Mouse (Mus musculus): Measurements from ENCODE around the gene Srrd. TPM values are rescaled to one million over a fixed set of nuclear protein-coding genes. Genes with fewer than 3 reads are reported as not detected.

Srrd gene
- total and polyA plus RNA-seq, 3 experiments, result 18.5 to 28.0 (median 21.3) TPM

GRCm38 (mm10) chr5:112317328-112317727, 25.5 kb downstream of the Srrd start:
- Histone ChIP-seq H3K9me3 (replicated peaks) (no peaks in the 10 kb centered on the region; the same call in 1 of the 2 replicates), H3K4me3 (ENCODE audit: low read depth, low read length) (no peak overlapping the region), H3K36me3 (replicated peaks) (peaks cover 52% of the 10 kb centered on the region), H3K27me3 (ENCODE audit: insufficient read depth, low read length) (no peaks in the 10 kb centered on the region), H3K4me1 (ENCODE audit: insufficient read depth, low read depth, low read length) (peaks cover 22% of the 10 kb centered on the region)
- TF ChIP-seq CTCF (IDR thresholded peaks at IDR 0.05; ENCODE audit: low read depth, low read length) (no peak), GATA2 (IDR thresholded peaks at IDR 0.05; ENCODE audit: borderline replicate concordance, low read depth, low read length) (no peak), TAL1 (conservative IDR thresholded peaks at IDR 0.05; ENCODE audit: low read depth, low read length) (no peak), POLR2AphosphoS5 (IDR thresholded peaks at IDR 0.05; ENCODE audit: insufficient replicate concordance, low read depth, low read length) (no peak), GATA1 (IDR thresholded peaks at IDR 0.05; ENCODE audit: borderline replicate concordance, low read length) (no peak)
- DNase-seq (ENCODE audit: low spot score) (no peak), ATAC-seq (ENCODE audit: extremely low read depth, insufficient number of reproducible peaks, low FRiP score, poor library complexity, severe bottlenecking) (no peak)

DNA sequence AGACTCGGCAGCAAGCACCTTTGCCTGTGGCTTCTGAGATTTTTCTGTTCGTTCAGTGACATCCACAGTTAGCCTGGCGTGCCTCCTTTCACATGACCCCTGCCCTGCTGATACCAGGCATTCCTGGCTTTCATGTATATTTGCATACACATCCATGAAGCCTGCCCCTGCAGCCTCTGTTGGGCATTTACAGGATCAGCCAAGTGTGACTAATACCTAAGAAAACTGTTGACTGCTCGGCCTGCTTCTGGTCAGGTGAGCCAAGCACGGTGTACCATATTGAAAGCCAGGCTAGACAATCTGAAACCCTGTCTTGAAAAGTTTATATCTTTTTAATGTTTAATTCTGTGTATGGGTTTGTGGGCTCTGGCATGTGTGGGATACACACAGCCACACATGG, 26.4 kb downstream of the Srrd start:
- no peak overlapping the region for H3K4me3 ChIP-seq (ENCODE audit: low read depth, low read length)
- H3K4me1 ChIP-seq (ENCODE audit: insufficient read depth, low read depth, low read length), result peaks cover 19% of the 10 kb centered on the region
- ATAC-seq (ENCODE audit: extremely low read depth, insufficient number of reproducible peaks, low FRiP score, poor library complexity, severe bottlenecking) (no peak), DNase-seq (ENCODE audit: low spot score) (no peak)
- TF ChIP-seq CTCF (IDR thresholded peaks at IDR 0.05; ENCODE audit: low read depth, low read length) (no peak), POLR2AphosphoS5 (IDR thresholded peaks at IDR 0.05; ENCODE audit: insufficient replicate concordance, low read depth, low read length) (no peak), GATA2 (IDR thresholded peaks at IDR 0.05; ENCODE audit: borderline replicate concordance, low read depth, low read length) (no peak), GATA1 (IDR thresholded peaks at IDR 0.05; ENCODE audit: borderline replicate concordance, low read length) (no peak), TAL1 (conservative IDR thresholded peaks at IDR 0.05; ENCODE audit: low read depth, low read length) (no peak)
- H3K9me3 ChIP-seq (replicated peaks), result no peaks in the 10 kb centered on the region; the same call in 1 of the 2 replicates
- H3K27me3 ChIP-seq (ENCODE audit: insufficient read depth, low read length), result no peaks in the 10 kb centered on the region
- peaks cover 61% of the 10 kb centered on the region for H3K36me3 ChIP-seq (replicated peaks)

- no peak for DNase-seq (ENCODE audit: low spot score)
- H3K27me3 ChIP-seq (ENCODE audit: insufficient read depth, low read length), result no peaks in the 10 kb centered on the region
- H3K4me1 ChIP-seq (ENCODE audit: insufficient read depth, low read depth, low read length), result peaks cover 5% of the 10 kb centered on the region; the same call in 1 of the 2 replicates
- H3K36me3 ChIP-seq (replicated peaks), result peaks cover 92% of the 10 kb centered on the region
- no peak for ATAC-seq (ENCODE audit: extremely low read depth, insufficient number of reproducible peaks, low FRiP score, poor library complexity, severe bottlenecking)
- no peak overlapping the region for H3K4me3 ChIP-seq (ENCODE audit: low read depth, low read length)
- TF ChIP-seq POLR2AphosphoS5 (IDR thresholded peaks at IDR 0.05; ENCODE audit: insufficient replicate concordance, low read depth, low read length), result no peak
- TF ChIP-seq TAL1 (conservative IDR thresholded peaks at IDR 0.05; ENCODE audit: low read depth, low read length), result no peak
- no peak for TF ChIP-seq GATA1 (IDR thresholded peaks at IDR 0.05; ENCODE audit: borderline replicate concordance, low read length)
- no peak for TF ChIP-seq GATA2 (IDR thresholded peaks at IDR 0.05; ENCODE audit: borderline replicate concordance, low read depth, low read length)
- TF ChIP-seq CTCF (IDR thresholded peaks at IDR 0.05; ENCODE audit: low read depth, low read length), result no peak
- no peaks in the 10 kb centered on the region for H3K9me3 ChIP-seq (replicated peaks)
Observed at GRCm38 (mm10) chr5:112313222-112313885, 29.5 kb downstream of the Srrd start.

DNA sequence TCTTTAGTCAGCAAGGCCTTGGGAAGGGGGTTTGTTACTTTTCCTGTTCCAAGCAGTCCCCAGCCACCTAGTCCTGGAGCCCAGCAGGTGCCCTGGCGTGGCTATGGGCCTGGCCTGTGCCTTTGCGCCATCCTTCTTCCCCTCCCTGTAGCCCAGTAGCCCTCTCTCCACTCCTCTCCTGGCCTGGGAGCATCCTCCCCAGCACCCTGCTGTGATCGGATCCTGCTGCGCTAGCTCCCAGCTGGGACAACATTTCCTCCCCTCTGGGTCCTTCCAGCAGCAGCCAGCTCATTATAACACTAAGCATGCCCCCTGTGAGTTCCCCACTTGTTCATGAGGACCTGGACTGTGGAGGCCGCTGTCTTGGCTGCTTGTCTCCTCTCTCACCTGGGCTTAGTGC, 37.0 kb downstream of the Srrd start:
- Histone ChIP-seq H3K9me3 (replicated peaks) (no peaks in the 10 kb centered on the region), H3K4me3 (ENCODE audit: low read depth, low read length) (no peak overlapping the region), H3K36me3 (replicated peaks) (peaks cover 100% of the 10 kb centered on the region), H3K4me1 (ENCODE audit: insufficient read depth, low read depth, low read length) (peaks cover 35% of the 10 kb centered on the region), H3K27me3 (ENCODE audit: insufficient read depth, low read length) (no peaks in the 10 kb centered on the region)
- DNase-seq (ENCODE audit: low spot score) (no peak), ATAC-seq (ENCODE audit: extremely low read depth, insufficient number of reproducible peaks, low FRiP score, poor library complexity, severe bottlenecking) (no peak)
- no peak for TF ChIP-seq GATA2 (IDR thresholded peaks at IDR 0.05; ENCODE audit: borderline replicate concordance, low read depth, low read length)
- TF ChIP-seq CTCF (IDR thresholded peaks at IDR 0.05; ENCODE audit: low read depth, low read length), result no peak
- TF ChIP-seq TAL1 (conservative IDR thresholded peaks at IDR 0.05; ENCODE audit: low read depth, low read length), result no peak
- TF ChIP-seq POLR2AphosphoS5 (IDR thresholded peaks at IDR 0.05; ENCODE audit: insufficient replicate concordance, low read depth, low read length), result no peak
- TF ChIP-seq GATA1 (IDR thresholded peaks at IDR 0.05; ENCODE audit: borderline replicate concordance, low read length), result no peak

DNA sequence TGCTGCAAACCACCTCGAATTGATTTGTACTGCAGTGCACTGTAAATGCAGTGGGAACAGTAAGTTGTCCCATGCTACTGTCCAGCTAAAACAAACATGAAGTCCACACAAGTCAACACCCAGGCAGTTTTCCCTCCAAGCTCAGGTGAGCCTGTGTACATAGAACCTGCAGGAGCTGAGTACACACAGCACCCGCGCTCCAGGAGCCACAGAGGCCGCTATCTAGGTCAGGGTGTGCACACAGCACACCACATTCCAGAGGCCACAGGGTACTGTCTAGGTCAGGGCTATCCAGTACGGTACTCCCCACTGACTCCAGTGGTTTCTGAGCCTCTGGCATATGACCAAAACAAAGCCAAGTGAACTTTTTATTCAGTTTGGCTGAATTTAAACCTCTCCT, 40.5 kb downstream of the Srrd start:
- H3K4me3 ChIP-seq (ENCODE audit: low read depth, low read length), result no peak overlapping the region
- no peaks in the 10 kb centered on the region for H3K27me3 ChIP-seq (ENCODE audit: insufficient read depth, low read length)
- DNase-seq (ENCODE audit: low spot score) (no peak), ATAC-seq (ENCODE audit: extremely low read depth, insufficient number of reproducible peaks, low FRiP score, poor library complexity, severe bottlenecking) (no peak)
- peaks cover 100% of the 10 kb centered on the region for H3K36me3 ChIP-seq (replicated peaks)
- peaks cover 59% of the 10 kb centered on the region for H3K4me1 ChIP-seq (ENCODE audit: insufficient read depth, low read depth, low read length)
- no peaks in the 10 kb centered on the region for H3K9me3 ChIP-seq (replicated peaks)
- TF ChIP-seq GATA2 (IDR thresholded peaks at IDR 0.05; ENCODE audit: borderline replicate concordance, low read depth, low read length) (no peak), POLR2AphosphoS5 (IDR thresholded peaks at IDR 0.05; ENCODE audit: insufficient replicate concordance, low read depth, low read length) (no peak), TAL1 (conservative IDR thresholded peaks at IDR 0.05; ENCODE audit: low read depth, low read length) (no peak), CTCF (IDR thresholded peaks at IDR 0.05; ENCODE audit: low read depth, low read length) (no peak), GATA1 (IDR thresholded peaks at IDR 0.05; ENCODE audit: borderline replicate concordance, low read length) (no peak)

DNA sequence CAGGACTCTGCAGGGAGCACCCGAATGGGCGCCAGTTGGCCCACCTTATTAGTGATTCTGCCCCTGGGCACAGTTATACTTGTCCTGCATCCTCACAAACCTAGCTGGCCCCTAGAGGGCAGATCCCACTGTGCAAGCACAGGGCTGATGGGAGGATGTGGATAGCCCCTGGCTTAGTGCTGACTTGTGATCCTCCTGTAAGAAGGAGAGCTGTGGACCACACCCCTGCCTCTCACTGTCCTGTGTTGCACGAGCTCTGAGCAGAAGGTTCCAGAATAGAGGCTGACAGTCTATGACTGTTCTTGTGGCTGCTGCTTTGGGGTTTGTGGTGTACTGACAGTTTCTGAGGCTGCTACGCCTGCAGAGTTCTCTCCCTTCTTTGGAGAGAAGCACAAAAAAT, 41.1 kb downstream of the Srrd start:
- TF ChIP-seq TAL1 (conservative IDR thresholded peaks at IDR 0.05; ENCODE audit: low read depth, low read length) (no peak), GATA1 (IDR thresholded peaks at IDR 0.05; ENCODE audit: borderline replicate concordance, low read length) (no peak), POLR2AphosphoS5 (IDR thresholded peaks at IDR 0.05; ENCODE audit: insufficient replicate concordance, low read depth, low read length) (no peak), GATA2 (IDR thresholded peaks at IDR 0.05; ENCODE audit: borderline replicate concordance, low read depth, low read length) (no peak), CTCF (IDR thresholded peaks at IDR 0.05; ENCODE audit: low read depth, low read length) (no peak)
- Histone ChIP-seq H3K36me3 (replicated peaks) (peaks cover 100% of the 10 kb centered on the region), H3K27me3 (ENCODE audit: insufficient read depth, low read length) (no peaks in the 10 kb centered on the region), H3K9me3 (replicated peaks) (no peaks in the 10 kb centered on the region), H3K4me3 (ENCODE audit: low read depth, low read length) (no peak overlapping the region), H3K4me1 (ENCODE audit: insufficient read depth, low read depth, low read length) (peaks cover 65% of the 10 kb centered on the region)
- no peak for DNase-seq (ENCODE audit: low spot score)
- ATAC-seq (ENCODE audit: extremely low read depth, insufficient number of reproducible peaks, low FRiP score, poor library complexity, severe bottlenecking), result no peak
